Mouse (Mus musculus) heart, embryonic 14.5 days (tissue): ENCODE results near the gene Srl. TPM values are rescaled to one million over a fixed set of nuclear protein-coding genes. Genes with fewer than 3 reads are reported as not detected.
A peak's percentile ranks its signal among the peaks of the same experiment; 100 is the strongest.
"Not testable (repeated sequence)": the region's sequence is repeated elsewhere in the genome, so short reads cannot be mapped to it uniquely, and the experiment has no call there.

Experiments
- ATAC-seq: fragments of 200-750 bp; cut with Nextera tagmentation; 2 replicates; pipeline ENCODE4 v1.8.0; 2017; ENCODE audit warnings: low read depth, moderate TSS enrichment; ENCODE audit not compliant: insufficient number of reproducible peaks, insufficient read depth, low FRiP score
- H3K27ac ChIP-seq, 2 experiments: fragments of 200-500 bp in 1 of 2; fragments of 300-500 bp in 1 of 2; sonication (generic) in 1 of 2; replicated peaks in 1 of 2; 2 replicates each; pipeline ENCODE4 v1.5.1; 2012 to 2014; ENCODE audit warnings: low read depth in 2 of 2, low read length in 2 of 2, control low read depth in 1 of 2, mild to moderate bottlenecking in 1 of 2, mixed read lengths in 1 of 2; ENCODE audit not compliant: control insufficient read depth in 1 of 2, insufficient read depth in 1 of 2
- H3K27me3 ChIP-seq: fragments of 300-500 bp; sonication (generic); 2 replicates; pipeline ENCODE4 v1.6.1; 2014; ENCODE audit warnings: mild to moderate bottlenecking, low read length, control low read depth; ENCODE audit not compliant: control insufficient read depth, insufficient read depth
- H3K36me3 ChIP-seq: fragments of 300-500 bp; sonication (generic); 2 replicates; pipeline ENCODE4 v1.6.1; 2014; ENCODE audit warnings: mild to moderate bottlenecking, control low read depth, low read length, mixed read lengths; ENCODE audit not compliant: control insufficient read depth, insufficient read depth
- H3K4me1 ChIP-seq, 2 experiments: fragments of 200-500 bp in 1 of 2; fragments of 300-500 bp in 1 of 2; sonication (generic) in 1 of 2; 2 replicates each; pipeline ENCODE4 v1.6.1; 2012 to 2014; ENCODE audit warnings: low read length in 2 of 2, control low read depth in 1 of 2, mixed read lengths in 1 of 2; ENCODE audit not compliant: control insufficient read depth in 2 of 2, insufficient read depth in 2 of 2
- H3K4me2 ChIP-seq: fragments of 300-500 bp; sonication (generic); 2 replicates; pipeline ENCODE4 v1.6.1; 2014; ENCODE audit warnings: mild to moderate bottlenecking, low read length
- H3K4me3 ChIP-seq, 2 experiments: fragments of 200-500 bp in 1 of 2; fragments of 300-500 bp in 1 of 2; sonication (generic) in 1 of 2; 2 replicates each; pipeline ENCODE4 v1.5.1; 2012 to 2014; ENCODE audit warnings: low read length in 2 of 2, mild to moderate bottlenecking in 2 of 2, control low read depth in 1 of 2, low read depth in 1 of 2, moderate library complexity in 1 of 2; ENCODE audit not compliant: control insufficient read depth in 1 of 2, insufficient read depth in 1 of 2
- H3K9ac ChIP-seq: fragments of 300-500 bp; sonication (generic); 2 replicates; pipeline ENCODE4 v1.6.1; 2014; ENCODE audit warnings: mild to moderate bottlenecking, low read length
- H3K9me3 ChIP-seq: fragments of 300-500 bp; sonication (generic); 2 replicates; pipeline ENCODE4 v1.6.1; 2016; ENCODE audit warnings: low read length, control low read depth; ENCODE audit not compliant: control insufficient read depth
- WGBS: fragments of 180-500 bp; shearing (Covaris S2); extraction: QIAGEN DNeasy Blood & Tissue Kit; methylation state at CpG from one replicate; pipeline ENCODE4 v1.1.7; 2014; 5-methylcytosine and 5-hydroxymethylcytosine counted together
- polyA plus RNA-seq: library from polyadenylated mRNA; unstranded; fragments of >200 nt; fragmentation: Nextera tagmentation; extraction: Ambion mirVana; gene quantifications from 2 replicates; pipeline ENCODE4 v1.2.1, GENCODE M21; 2014

The Srl gene
- polyA plus RNA-seq, 1 experiment from 2014 or later: 259 TPM

DNA sequence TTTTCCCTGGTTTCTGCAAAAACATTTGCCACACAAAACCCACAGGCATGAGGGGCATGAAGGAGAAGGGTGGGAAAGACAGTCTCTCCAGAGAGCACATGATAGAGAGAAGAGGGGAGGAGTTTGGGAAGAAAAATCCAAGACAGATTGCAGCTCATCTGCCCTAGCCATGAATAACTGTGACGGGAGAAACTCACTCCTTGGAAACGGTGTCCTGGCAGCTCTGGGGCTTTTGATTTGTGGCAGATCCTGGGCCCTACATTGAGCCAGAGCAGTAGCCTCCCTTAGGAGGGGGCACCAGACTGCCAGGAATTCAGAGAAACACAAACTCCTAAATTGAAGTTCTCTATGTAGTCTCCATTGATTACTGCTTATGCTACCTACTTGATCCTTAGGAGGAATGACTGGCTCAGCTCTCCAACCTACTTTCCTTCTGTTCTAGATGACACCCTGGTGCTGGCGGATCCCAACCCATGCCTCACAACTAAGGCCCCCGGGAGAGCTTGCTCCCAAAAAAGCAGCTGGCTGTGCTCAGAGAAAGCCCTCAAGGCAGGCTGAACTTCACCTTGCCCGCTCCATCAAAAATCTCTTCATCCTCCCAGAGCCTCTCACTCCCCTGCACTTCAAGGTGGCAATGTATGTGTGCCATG, 60.9 kb downstream of the Srl start:
- no peaks in the 10 kb centered on the region for H3K27me3 ChIP-seq
- H3K36me3 ChIP-seq: peaks cover 74% of the 10 kb centered on the region
- no peak overlapping the region for H3K4me2 ChIP-seq
- H3K9me3 ChIP-seq: no peaks in the 10 kb centered on the region
- H3K9ac ChIP-seq: no peak overlapping the region
- 76% methylated on average over 5 of the region's 5 CpGs for WGBS
- H3K4me3 ChIP-seq: no peak overlapping the region
- H3K4me1 ChIP-seq: no peaks in the 10 kb centered on the region
- ATAC-seq: no peak
- H3K27ac ChIP-seq: no peak overlapping the region

DNA sequence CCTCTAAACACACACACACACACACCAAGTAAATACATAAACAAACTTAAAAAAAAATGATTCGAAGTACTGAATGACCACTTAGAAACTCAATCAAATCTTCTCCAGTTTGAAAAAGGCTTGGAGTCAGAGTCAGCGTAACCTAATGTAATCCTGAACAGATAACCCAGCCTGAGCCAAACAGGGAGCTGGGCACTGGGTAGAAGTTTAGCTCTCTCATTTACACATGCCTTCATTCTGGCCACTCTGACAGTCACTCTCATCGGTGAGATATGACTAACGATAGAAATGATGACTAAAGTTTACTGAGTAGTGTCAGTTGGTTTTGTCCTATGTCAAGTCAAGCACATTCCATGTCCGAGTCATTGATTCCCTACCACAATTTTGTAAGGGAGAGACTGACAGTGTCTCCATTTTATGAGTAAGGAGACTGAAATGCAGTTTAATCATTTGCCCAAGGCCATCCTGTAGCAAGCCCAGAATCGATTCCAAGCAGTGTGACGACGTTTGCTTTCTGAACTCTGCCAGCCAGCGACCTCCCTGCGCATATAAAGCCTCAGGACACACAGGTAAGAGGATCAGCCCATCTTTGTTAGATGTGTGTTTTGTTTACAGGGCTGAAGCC, 63.9 kb downstream of the Srl start:
- Histone ChIP-seq H3K27ac (no peak overlapping the region), H3K4me3 (no peak overlapping the region), H3K4me2 (no peak overlapping the region), H3K36me3 (peaks cover 44% of the 10 kb centered on the region), H3K9me3 (no peaks in the 10 kb centered on the region), H3K27me3 (no peaks in the 10 kb centered on the region), H3K9ac (no peak overlapping the region), H3K4me1 (peaks cover under 1 to 5% of the 10 kb centered on the region in 2 experiments; a peak in 2 of 4 replicates)
- no peak for ATAC-seq
- WGBS: 84% methylated on average over 10 of the region's 10 CpGs

DNA sequence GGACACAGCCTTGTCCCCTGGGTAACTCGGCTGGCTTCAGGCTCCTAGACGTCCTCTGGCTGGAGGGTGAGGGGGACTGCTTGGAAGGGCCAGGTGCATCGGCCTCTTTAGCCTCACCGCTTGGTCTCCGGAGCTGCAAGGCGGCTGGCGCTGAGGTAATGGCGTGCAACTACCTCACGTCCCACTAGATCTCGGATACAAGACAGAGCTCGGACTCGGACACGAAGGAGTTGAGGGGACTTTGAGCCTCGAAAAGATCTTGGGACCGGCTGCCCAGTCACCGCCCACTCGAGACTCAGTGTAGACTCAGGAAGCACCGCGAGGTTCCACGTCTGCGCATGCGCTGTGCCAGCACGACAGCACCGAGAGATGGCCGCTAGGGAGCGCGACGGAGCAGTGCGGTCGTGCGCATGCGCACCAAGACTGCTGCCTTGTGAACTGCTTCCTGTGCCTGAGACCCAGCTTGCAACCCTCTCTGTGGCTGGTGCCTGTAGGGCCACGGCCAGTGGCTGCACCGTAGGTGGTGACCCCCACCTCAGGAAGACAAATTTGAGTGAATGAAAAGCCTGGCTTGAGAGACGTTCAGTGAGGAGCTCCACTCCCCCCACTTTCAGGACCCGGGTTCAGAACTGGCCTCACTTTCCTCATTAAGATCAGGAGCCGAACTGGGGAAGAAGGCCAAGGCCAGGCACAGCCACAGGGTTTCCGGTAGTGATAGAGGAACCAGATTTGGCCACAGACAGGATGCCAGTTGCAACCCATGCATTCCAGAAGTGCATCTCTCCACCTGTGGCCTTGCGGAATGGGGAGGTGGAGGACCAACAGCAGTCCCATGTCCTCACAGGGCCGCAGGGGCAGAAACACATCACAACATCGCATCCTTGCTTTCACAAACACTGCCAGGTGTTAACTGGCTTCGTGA, 66.5 kb downstream of the Srl start:
- ATAC-seq: peak; percentile 89
- Histone ChIP-seq H3K4me1 (peaks cover 2 to 5% of the 10 kb centered on the region in 2 experiments; a peak in 2 of 4 replicates), H3K36me3 (peaks cover 19% of the 10 kb centered on the region), H3K4me3 (peak overlapping the region; percentile 53 to 58), H3K9ac (peak overlapping the region; percentile 88), H3K27ac (peak overlapping the region; percentile 63 to 76), H3K27me3 (no peaks in the 10 kb centered on the region), H3K9me3 (no peaks in the 10 kb centered on the region), H3K4me2 (peak overlapping the region; percentile 89)
- WGBS: 14% methylated on average over 42 of the region's 42 CpGs

DNA sequence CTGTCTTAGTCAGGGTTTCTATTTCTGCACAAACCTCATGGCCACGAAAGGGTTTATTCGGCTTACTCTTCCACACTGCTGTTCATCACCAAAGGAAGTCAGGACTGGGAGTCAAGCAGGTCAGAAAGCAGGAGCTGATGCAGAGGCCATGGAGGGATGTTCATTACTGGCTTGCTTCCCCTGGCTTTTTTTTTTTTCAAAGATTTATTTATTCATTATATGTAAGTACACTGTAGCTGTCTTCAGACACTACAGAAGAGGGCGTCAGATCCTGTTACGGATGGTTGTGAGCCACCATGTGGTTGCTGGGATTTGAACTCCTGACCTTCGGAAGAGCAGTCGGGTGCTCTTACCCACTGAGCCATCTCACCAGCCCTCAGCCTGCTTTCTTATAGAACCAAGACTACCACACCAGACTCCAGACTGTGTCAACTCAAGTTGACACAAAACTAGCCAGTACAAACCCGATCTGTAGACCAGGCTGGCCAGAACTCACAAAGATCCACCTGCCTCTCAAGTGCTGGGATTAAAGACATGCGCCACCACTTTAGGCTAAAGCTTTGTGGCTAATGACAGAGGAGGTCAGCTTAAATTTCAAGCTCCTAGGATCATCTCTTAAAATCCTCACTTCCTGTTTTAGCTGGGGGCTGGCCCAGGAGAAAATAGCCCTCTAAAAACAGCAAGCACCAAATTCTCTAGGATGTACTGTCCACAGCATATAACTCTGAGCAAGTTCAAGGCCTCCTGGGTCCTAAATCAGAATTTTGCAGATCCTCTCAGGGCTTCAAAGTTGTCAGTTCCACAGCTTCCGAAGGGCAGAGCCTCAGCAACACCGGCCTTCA, 67.4 kb downstream of the Srl start:
- not testable (repeated sequence) for H3K27me3 ChIP-seq, H3K4me1 ChIP-seq, H3K9me3 ChIP-seq, ATAC-seq
- peak overlapping the region; percentile 63 to 76 for H3K27ac ChIP-seq
- H3K36me3 ChIP-seq: peaks cover 12% of the 10 kb centered on the region
- H3K9ac ChIP-seq: peak overlapping the region; percentile 88
- 71% methylated on average over 10 of the region's 10 CpGs for WGBS
- peak overlapping the region; percentile 53 to 58 for H3K4me3 ChIP-seq
- H3K4me2 ChIP-seq: peak overlapping the region; percentile 89

DNA sequence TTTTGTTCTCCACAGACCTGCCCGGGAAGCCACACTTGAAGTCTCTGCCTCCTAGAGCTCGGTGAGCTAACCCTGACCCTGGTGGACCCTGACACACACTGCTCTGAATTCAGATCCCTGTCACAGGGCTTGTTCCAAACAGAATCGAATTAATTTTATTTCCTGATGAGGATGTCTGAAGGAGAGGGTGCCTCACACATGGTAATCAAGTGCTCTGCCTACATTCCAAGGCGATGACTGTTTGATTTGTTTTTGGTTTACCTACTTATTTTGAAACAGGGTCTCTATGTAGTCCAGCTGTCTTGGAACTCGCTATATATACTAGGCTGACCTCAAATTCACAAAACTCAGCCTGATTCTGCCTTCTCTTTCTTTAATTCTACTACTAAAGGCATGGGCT, 68.4 kb downstream of the Srl start:
- no peak overlapping the region for H3K27ac ChIP-seq
- WGBS: 69% methylated on average over 5 of the region's 5 CpGs

DNA sequence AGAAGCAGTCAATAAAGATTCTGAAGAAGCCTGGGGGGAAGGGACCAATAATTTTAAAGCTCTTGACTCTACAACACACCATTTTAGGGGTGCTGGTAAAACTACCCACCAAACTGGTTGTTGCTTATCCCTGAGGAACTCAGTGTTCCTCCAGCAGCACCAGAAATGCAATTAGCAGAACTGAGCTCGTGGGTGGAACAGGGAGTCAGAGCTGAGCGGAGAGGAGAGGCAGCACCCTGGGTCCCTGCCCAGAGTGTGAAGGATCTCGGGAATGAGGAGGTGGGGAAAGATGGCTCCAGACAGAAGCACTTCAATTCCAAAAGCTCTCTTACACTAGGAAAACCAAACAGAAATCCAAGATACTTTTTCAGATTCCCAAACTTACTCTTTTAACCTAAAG, 68.9 kb downstream of the Srl start:
- no peak overlapping the region for H3K4me2 ChIP-seq
- H3K27ac ChIP-seq: no peak overlapping the region
- no peaks in the 10 kb centered on the region for H3K36me3 ChIP-seq
- H3K27me3 ChIP-seq: no peaks in the 10 kb centered on the region
- ATAC-seq: no peak
- H3K4me1 ChIP-seq: peaks cover 2 to 5% of the 10 kb centered on the region in 2 experiments; a peak in 2 of 4 replicates
- no peak overlapping the region for H3K9ac ChIP-seq
- 46% methylated on average over 3 of the region's 3 CpGs for WGBS
- H3K4me3 ChIP-seq: no peak overlapping the region
- no peaks in the 10 kb centered on the region for H3K9me3 ChIP-seq

More for the DNA sequence above, 68.4 kb downstream of the Srl start:
- no peak for ATAC-seq
- no peak overlapping the region for H3K4me2 ChIP-seq
- H3K4me1 ChIP-seq: peaks cover 2 to 5% of the 10 kb centered on the region in 2 experiments; a peak in 2 of 4 replicates
- no peaks in the 10 kb centered on the region for H3K9me3 ChIP-seq
- no peak overlapping the region for H3K4me3 ChIP-seq
- H3K9ac ChIP-seq: no peak overlapping the region
- no peaks in the 10 kb centered on the region for H3K27me3 ChIP-seq
- peaks cover 2% of the 10 kb centered on the region for H3K36me3 ChIP-seq
